Comparison of ENCODE assay signal across 24 mouse cellular contexts in the genomic region with DNA sequence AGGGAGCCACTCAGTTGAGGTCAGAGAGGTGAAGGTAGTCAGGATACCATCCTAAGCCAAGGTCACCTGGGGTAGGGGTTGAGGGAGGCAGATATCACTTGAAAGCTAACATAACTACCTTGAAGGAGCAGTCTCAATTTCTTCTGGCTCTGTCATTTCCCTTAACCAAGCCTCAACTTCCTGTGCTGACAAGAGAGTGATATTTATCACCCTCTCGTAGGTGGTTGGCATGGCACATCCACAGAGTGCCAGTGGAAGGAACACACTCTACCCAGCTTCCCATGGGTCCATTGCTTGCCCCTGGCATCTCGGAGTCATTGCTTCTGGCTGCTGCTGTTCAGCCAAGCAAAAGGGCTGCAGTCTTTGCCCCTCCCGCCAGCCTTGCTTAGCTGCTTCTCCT. TPM values are rescaled to one million over a fixed set of nuclear protein-coding genes. Genes with fewer than 3 reads are reported as not detected.
A peak's percentile ranks its signal among the peaks of the same experiment; 100 is the strongest.
DNase-seq lines count a peak whose midpoint lies in the region; ATAC-seq and TF ChIP-seq lines count a peak whose summit lies in the region.
"Had no signal": no experiment of that assay in that cellular context is flagged by ENCODE, and none has a peak within 500 bp of the region (broad histone marks: within the 10 kb centered on the region; RNA-seq: fewer than 3 reads in every experiment).

No protein-coding gene starts in this region.

- no peaks in the 10 kb centered on the region for H3K27me3 ChIP-seq in cerebellum, adult 2 months (ENCODE audit: control insufficient read depth, insufficient read depth, low read length)
- H3K27me3 ChIP-seq: embryonic facial prominence, embryonic 12.5 days; forebrain, embryonic 15.5 days; hindbrain, embryonic 13.5 days; intestine, embryonic 15.5 days had no signal

- no peak for TF ChIP-seq POLR2A in cerebellum, adult 2 months (IDR thresholded peaks at IDR 0.05; ENCODE audit: borderline replicate concordance, insufficient read depth, low read length)

- peak; percentile 50; the same call in 1 of the 2 replicates for ATAC-seq in common myeloid progenitor, adult 5-6 weeks (replicated peaks; ENCODE audit: low read depth, poor library complexity, severe bottlenecking)
- ATAC-seq: forebrain, embryonic 15.5 days; hindbrain, embryonic 16.5 days; intestine, embryonic 15.5 days had no signal

- H3K4me1 ChIP-seq in cerebellum, adult 2 months (ENCODE audit: control insufficient read depth, insufficient read depth, low read length), result peaks cover 37% of the 10 kb centered on the region
- H3K4me1 ChIP-seq: embryonic facial prominence, embryonic 12.5 days; forebrain, embryonic 12.5 days; hindbrain, embryonic 10.5 days; intestine, embryonic 15.5 days had no signal

- no peak for DNase-seq in cerebellum, adult 2 months
- no peak for DNase-seq in cerebellum, postnatal 36 days
- DNase-seq in 416B (ENCODE audit: low read depth), result peak; percentile 24
- DNase-seq in skeletal muscle tissue, adult 2 months (ENCODE audit: low read depth, low spot score), result peak; percentile 28
- DNase-seq in lung, postnatal 14 days, result no peak
- DNase-seq in lung, postnatal 36 days, result no peak
- DNase-seq: adrenal gland, adult 2 months; adrenal gland, postnatal 14 days; cerebellum, adult 11 months; cerebellum, adult 8-10 months; cerebellum, postnatal 10 days; kidney, adult 11 months had no signal

- 45% methylated on average over 3 of the region's 3 CpGs for whole genome bisulfite sequencing in cerebellum, adult 2 months

- H3K4me3 ChIP-seq in cerebellum, adult 2 months (replicated peaks; ENCODE audit: insufficient read depth, low read depth, low read length), result no peak overlapping the region
- H3K4me3 ChIP-seq: embryonic facial prominence, embryonic 12.5 days; embryonic facial prominence, embryonic 15.5 days; erythroblast, embryonic 14.5 days; forebrain, embryonic 12.5 days; forebrain, embryonic 15.5 days; hindbrain, embryonic 10.5 days; hindbrain, embryonic 13.5 days; intestine, embryonic 15.5 days had no signal

- no peak for TF ChIP-seq CTCF in cerebellum, adult 2 months (IDR thresholded peaks at IDR 0.05; ENCODE audit: borderline replicate concordance, insufficient read depth, low read depth, low read length)

- H3K27ac ChIP-seq in cerebellum, adult 2 months (ENCODE audit: insufficient read depth, low read length), result peak overlapping the region; percentile 52
- H3K27ac ChIP-seq: embryonic facial prominence, embryonic 12.5 days; embryonic facial prominence, embryonic 15.5 days; forebrain, embryonic 12.5 days; forebrain, embryonic 15.5 days; hindbrain, embryonic 10.5 days; hindbrain, embryonic 13.5 days; intestine, embryonic 15.5 days had no signal

RNA-seq across cellular contexts. Expression of a gene that starts 17.8 kb away (rescaled TPM):
- polyA plus RNA-seq in cerebellum, adult 2 months (2012; rRNA removed), result 113 and 144 TPM in 2 replicates
- total RNA-seq in common myeloid progenitor, adult 5-6 weeks (2017), result not detected in 2 replicates
- total RNA-seq: MEL had no signal
- polyA plus RNA-seq: C2C12; erythroblast, embryonic 14.5 days had no signal

RNA-seq across cellular contexts. Expression of a gene that starts 37.3 kb away (rescaled TPM):
- polyA plus RNA-seq in cerebellum, adult 2 months (2012; rRNA removed), result 14.2 and 17.2 TPM in 2 replicates
- total RNA-seq in common myeloid progenitor, adult 5-6 weeks (2017), result 0.59 TPM in 1 of 2 replicates, not detected in the other
- total RNA-seq: MEL had no signal

Comparison
In these comparisons a context has a peak if more than half of its experiments do, and no peak if none do; other contexts are left out.
1. DNase-seq: peak in 416B (single experiment) and skeletal muscle tissue, adult 2 months (single experiment); none in cerebellum, adult 2 months (0 of 2), cerebellum, postnatal 36 days (0 of 2), lung, postnatal 14 days (single experiment) and lung, postnatal 36 days (single experiment).